Mouse (Mus musculus) liver, embryonic 13.5 days (tissue): ENCODE data around the gene Cfap52. TPM values are rescaled to one million over a fixed set of nuclear protein-coding genes. Genes with fewer than 3 reads are reported as not detected.

Source experiments
- ATAC-seq: fragments of 200-750 bp; cut with Nextera tagmentation; 2 replicates; pipeline ENCODE4 v1.8.0; 2017; ENCODE audit warnings: low read depth, mild to moderate bottlenecking, moderate number of reproducible peaks, moderate library complexity
- DNase-seq: peaks from one replicate; pipeline ENCODE4 v3.0.0; 2022
- H3K27ac ChIP-seq: fragments of 300-500 bp; sonication (generic); 2 replicates; pipeline ENCODE4 v1.5.1; 2015; ENCODE audit warnings: moderate library complexity, mild to moderate bottlenecking, inconsistent platforms
- H3K27me3 ChIP-seq: fragments of 300-500 bp; sonication (generic); 2 replicates; pipeline ENCODE4 v1.6.1; 2015; ENCODE audit warnings: mild to moderate bottlenecking, inconsistent platforms
- H3K36me3 ChIP-seq: fragments of 300-500 bp; sonication (generic); 2 replicates; pipeline ENCODE4 v1.6.1; 2015; ENCODE audit warnings: mild to moderate bottlenecking, inconsistent platforms
- H3K4me1 ChIP-seq: fragments of 300-500 bp; sonication (generic); replicated peaks from 2 replicates; pipeline ENCODE4 v1.6.1; 2015; ENCODE audit warnings: inconsistent platforms
- H3K4me2 ChIP-seq: fragments of 300-500 bp; sonication (generic); 2 replicates; pipeline ENCODE4 v1.6.1; 2015; ENCODE audit warnings: inconsistent platforms, mild to moderate bottlenecking, moderate library complexity
- H3K4me3 ChIP-seq: fragments of 300-500 bp; sonication (generic); replicated peaks from 2 replicates; pipeline ENCODE4 v1.5.1; 2015; ENCODE audit warnings: mild to moderate bottlenecking, inconsistent platforms
- H3K9ac ChIP-seq: fragments of 300-500 bp; sonication (generic); 2 replicates; pipeline ENCODE4 v1.6.1; 2015; ENCODE audit warnings: mild to moderate bottlenecking, inconsistent platforms
- H3K9me3 ChIP-seq: fragments of 300-500 bp; sonication (generic); replicated peaks from 2 replicates; pipeline ENCODE4 v1.6.1; 2016; ENCODE audit warnings: inconsistent platforms
- WGBS: fragments of 180-500 bp; shearing (Covaris S2); methylation state at CpG from one replicate; pipeline ENCODE4 v1.1.7; 2015; ENCODE audit not compliant: insufficient replicate concordance; 5-methylcytosine and 5-hydroxymethylcytosine counted together
- polyA plus RNA-seq: library from polyadenylated mRNA; unstranded; fragments of >200 nt; fragmentation: Nextera tagmentation; extraction: Ambion mirVana; gene quantifications from 2 replicates; pipeline ENCODE4 v1.2.1, GENCODE M21; 2015

Gene Cfap52
- polyA plus RNA-seq, result not detected in 2 replicates

DNA sequence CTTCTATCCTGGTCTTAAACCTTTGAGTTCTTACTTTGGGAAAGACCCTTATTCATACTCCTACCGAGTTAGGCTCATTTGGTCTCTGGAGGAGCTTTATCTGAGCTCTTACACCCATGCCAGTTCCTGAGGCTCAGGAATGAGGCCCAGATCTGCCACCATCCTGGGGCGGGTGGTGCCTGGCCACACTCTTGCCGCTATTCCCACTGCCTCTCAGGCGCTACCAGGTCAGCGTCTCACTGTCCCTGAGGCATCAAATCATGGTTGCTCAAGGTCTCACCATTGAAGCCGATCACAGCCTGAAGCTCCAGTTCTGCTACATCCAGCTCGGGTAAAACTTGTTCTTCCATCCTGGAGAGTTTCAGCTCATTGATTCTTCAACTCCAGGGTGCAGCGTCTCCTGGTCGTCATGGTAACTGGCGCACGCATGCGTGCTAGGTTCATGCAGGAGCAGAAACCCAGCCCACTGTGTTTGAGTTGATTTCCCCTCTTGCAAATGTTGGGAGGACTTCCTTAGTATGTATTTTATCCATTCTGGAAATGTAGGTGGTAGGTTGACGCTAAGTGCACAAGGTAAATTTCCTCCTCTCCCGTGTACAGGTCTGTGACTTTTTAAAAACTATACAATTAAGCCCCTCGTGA is at the start of gene Cfap52:
Gene Cfap52, minus strand, starts transcription at position 410 of the 642 bp plus-strand sequence.
- WGBS, result 6% methylated on average over 15 of the region's 15 CpGs
- Histone ChIP-seq H3K27ac (peak within 1 kb of the TSS; percentile 41; the same call in 1 of the 2 replicates), H3K9ac (peak within 1 kb of the TSS; percentile 85), H3K9me3 (no peaks in the 10 kb centered on the region), H3K27me3 (no peaks in the 10 kb centered on the region), H3K4me1 (peaks cover 22% of the 10 kb centered on the region), H3K4me3 (peak within 1 kb of the TSS; percentile 92), H3K4me2 (peak within 1 kb of the TSS; percentile 84), H3K36me3 (no peaks in the 10 kb centered on the region)
- ATAC-seq, result peak; percentile 61
- peak; percentile 73 for DNase-seq

DNA sequence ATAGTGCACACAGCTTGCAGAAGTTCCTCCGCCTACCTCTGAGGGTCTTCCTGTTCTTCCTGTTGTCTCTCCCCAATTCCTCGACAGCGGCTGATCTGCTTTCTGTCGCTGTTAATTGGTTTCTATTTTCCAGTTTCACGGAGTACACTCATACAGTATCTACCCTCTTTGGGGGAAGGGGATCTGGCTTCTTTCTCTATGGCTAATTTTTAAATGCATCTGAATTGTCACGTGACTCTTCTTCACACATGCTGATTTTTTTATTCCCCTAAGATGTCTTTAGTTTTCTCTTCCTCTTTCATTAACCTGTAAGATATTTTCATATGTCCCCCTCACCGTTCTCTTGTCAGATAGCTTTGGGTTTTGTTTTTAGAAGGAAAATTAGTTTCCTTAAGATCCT is 46.8 kb upstream of the Cfap52 start:
- Histone ChIP-seq H3K9ac (no peak overlapping the region), H3K27me3 (no peaks in the 10 kb centered on the region), H3K4me3 (no peak overlapping the region), H3K9me3 (no peaks in the 10 kb centered on the region), H3K27ac (no peak overlapping the region), H3K4me1 (no peaks in the 10 kb centered on the region), H3K4me2 (no peak overlapping the region), H3K36me3 (no peaks in the 10 kb centered on the region)
- ATAC-seq, result no peak
- WGBS, result 74% methylated on average over 7 of the region's 7 CpGs
- no peak for DNase-seq

DNA sequence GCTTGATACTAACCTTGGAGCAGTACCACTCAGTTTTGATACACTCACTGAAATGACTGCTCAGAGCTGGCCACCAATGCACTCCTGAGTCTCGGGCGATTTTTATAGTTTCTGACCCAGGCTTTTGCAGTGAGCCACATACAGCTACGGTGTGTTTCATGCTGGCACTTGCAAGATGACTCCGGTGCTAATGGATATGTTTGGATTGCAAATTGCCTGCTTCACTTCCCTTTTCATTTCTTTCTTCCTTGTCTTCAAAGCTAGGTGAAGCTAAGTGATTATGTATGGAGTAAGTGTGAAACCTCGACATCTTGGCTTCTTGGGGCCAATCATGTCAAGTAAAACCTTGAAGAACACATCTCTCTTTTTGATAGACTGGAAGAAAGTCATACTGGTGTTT is 43.9 kb upstream of the Cfap52 start:
- no peak for DNase-seq
- no peaks in the 10 kb centered on the region for H3K36me3 ChIP-seq
- no peak overlapping the region for H3K4me3 ChIP-seq
- H3K9ac ChIP-seq, result no peak overlapping the region
- ATAC-seq, result no peak
- WGBS, result 75% methylated on average over 5 of the region's 5 CpGs
- H3K4me2 ChIP-seq, result no peak overlapping the region
- no peaks in the 10 kb centered on the region for H3K9me3 ChIP-seq
- no peaks in the 10 kb centered on the region for H3K27me3 ChIP-seq
- H3K4me1 ChIP-seq, result peaks cover 7% of the 10 kb centered on the region
- no peak overlapping the region for H3K27ac ChIP-seq

DNA sequence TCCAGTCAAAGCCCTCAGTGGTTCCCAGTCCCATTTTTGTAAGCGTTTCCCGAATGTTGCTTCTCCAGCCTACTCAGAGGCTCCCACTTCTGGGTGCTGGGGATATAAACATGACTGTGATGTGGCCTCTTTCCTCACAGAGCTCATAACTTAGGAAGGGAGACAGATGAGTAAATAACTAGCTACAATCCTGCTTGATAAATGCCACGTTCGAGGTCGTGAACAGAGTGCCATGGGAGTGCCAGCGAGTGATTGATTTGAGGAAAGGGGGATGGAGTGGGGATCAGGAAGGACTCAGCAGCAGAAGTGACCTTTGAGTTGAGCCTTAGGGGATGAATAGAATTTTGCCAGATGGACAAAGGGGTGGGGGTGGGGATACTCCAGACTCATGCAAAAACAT is 42.2 kb upstream of the Cfap52 start:
- H3K27ac ChIP-seq, result no peak overlapping the region
- 69% methylated on average over 6 of the region's 6 CpGs for WGBS
- no peaks in the 10 kb centered on the region for H3K27me3 ChIP-seq
- no peak overlapping the region for H3K4me3 ChIP-seq
- peaks cover 7% of the 10 kb centered on the region for H3K4me1 ChIP-seq
- no peaks in the 10 kb centered on the region for H3K9me3 ChIP-seq
- H3K4me2 ChIP-seq, result no peak overlapping the region
- ATAC-seq, result no peak
- no peak for DNase-seq
- H3K9ac ChIP-seq, result no peak overlapping the region
- no peaks in the 10 kb centered on the region for H3K36me3 ChIP-seq

DNA sequence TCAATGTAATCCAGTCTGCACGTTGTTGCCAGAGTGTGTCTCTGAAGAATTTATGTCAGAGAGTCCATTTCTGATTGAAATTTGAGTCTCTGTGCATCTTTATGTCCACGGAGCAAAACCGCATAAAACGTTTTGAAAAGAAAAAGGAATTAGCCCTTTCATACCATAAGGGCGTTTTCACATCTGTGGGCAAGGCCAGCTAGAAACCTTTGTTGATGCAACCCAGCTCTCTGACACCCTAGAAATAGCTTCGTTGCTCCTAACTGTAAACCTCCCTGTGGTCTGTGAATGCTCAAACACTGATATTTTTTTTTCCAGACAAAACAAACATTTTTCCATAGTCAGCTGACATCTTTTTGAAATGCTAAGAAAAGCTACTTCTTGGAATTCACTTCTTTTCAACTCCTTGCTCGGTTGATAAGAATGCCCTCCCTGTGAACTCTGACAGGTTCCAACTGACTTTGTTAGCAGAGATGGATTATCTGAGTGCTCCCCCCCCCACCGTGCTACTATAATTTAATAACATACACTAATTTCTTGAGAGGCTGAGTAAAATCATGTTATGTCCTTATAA is 40.9 kb upstream of the Cfap52 start:
- WGBS, result 53% methylated on average over 8 of the region's 8 CpGs
- no peak for ATAC-seq

GRCm38 (mm10) chr11:68004191-68004590 is 38.7 kb upstream of the Cfap52 start:
- ATAC-seq (no peak), DNase-seq (peak; percentile 8)
- H3K27ac ChIP-seq, result no peak overlapping the region
- no peaks in the 10 kb centered on the region for H3K27me3 ChIP-seq
- 18% methylated on average over 6 of the region's 6 CpGs for WGBS
- no peak overlapping the region for H3K9ac ChIP-seq
- no peaks in the 10 kb centered on the region for H3K36me3 ChIP-seq
- H3K4me2 ChIP-seq, result no peak overlapping the region
- no peak overlapping the region for H3K4me3 ChIP-seq
- H3K4me1 ChIP-seq, result peaks cover 7% of the 10 kb centered on the region
- no peaks in the 10 kb centered on the region for H3K9me3 ChIP-seq

More for the DNA sequence above, 40.9 kb upstream of the Cfap52 start:
- Histone ChIP-seq H3K27ac (no peak overlapping the region), H3K9me3 (no peaks in the 10 kb centered on the region), H3K36me3 (no peaks in the 10 kb centered on the region), H3K4me1 (peaks cover 7% of the 10 kb centered on the region), H3K27me3 (no peaks in the 10 kb centered on the region), H3K9ac (no peak overlapping the region), H3K4me3 (no peak overlapping the region), H3K4me2 (no peak overlapping the region)
- DNase-seq, result no peak

DNA sequence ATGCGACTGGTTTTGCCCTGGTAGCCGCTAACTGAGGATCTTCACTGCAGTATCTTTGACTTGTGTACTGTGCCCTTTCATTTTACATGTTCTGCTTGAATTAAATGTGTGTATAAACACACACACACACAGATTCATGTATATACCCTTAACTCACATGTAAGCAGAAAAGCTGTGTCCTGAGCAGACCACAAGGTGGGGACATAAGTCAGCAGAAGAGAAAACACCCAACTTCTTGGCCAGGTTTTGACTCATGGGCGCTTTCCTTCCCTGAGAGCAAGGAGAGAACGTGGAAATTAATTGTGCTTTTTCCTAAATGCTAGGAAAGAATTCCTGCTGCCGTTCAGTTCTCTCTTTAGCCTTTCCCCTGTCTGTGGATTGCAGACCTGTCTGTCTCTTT is 34.2 kb upstream of the Cfap52 start:
- no peak overlapping the region for H3K9ac ChIP-seq
- H3K4me2 ChIP-seq, result no peak overlapping the region
- no peaks in the 10 kb centered on the region for H3K9me3 ChIP-seq
- WGBS, result 70% methylated on average over 5 of the region's 5 CpGs
- no peak overlapping the region for H3K27ac ChIP-seq
- H3K36me3 ChIP-seq, result no peaks in the 10 kb centered on the region
- H3K27me3 ChIP-seq, result no peaks in the 10 kb centered on the region
- no peak overlapping the region for H3K4me3 ChIP-seq
- ATAC-seq (no peak), DNase-seq (no peak)
- H3K4me1 ChIP-seq, result no peaks in the 10 kb centered on the region

DNA sequence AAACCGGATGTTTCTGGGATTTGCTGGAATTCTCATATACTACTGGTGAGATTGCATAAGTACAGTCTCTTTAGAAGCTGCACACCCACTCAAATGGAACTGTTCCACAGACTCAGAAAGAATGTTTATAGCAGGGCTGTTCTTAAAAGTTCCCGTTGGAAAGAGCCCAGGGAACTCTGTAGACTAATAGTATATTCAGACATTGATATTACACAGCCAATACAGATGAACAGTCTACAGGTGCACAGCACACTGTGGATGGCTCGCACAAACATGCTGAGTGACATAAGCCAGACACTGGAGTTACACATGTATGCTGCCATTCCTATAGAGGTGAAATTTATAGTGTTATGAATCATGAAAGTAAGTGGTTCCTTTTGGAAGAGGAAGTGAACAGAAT is 33.5 kb upstream of the Cfap52 start:
- H3K27ac ChIP-seq, result no peak overlapping the region
- ATAC-seq, result no peak
- WGBS, result 78% methylated on average over 3 of the region's 3 CpGs

GRCm38 (mm10) chr11:67995965-67996364 is 30.5 kb upstream of the Cfap52 start:
- no peaks in the 10 kb centered on the region for H3K9me3 ChIP-seq
- no peak overlapping the region for H3K9ac ChIP-seq
- no peaks in the 10 kb centered on the region for H3K27me3 ChIP-seq
- no peaks in the 10 kb centered on the region for H3K36me3 ChIP-seq
- ATAC-seq (no peak), DNase-seq (no peak)
- H3K27ac ChIP-seq, result no peak overlapping the region
- no peak overlapping the region for H3K4me2 ChIP-seq
- H3K4me3 ChIP-seq, result no peak overlapping the region
- WGBS, result 81% methylated on average over 4 of the region's 4 CpGs
- no peaks in the 10 kb centered on the region for H3K4me1 ChIP-seq

More for the DNA sequence above, 33.5 kb upstream of the Cfap52 start:
- Histone ChIP-seq H3K4me3 (no peak overlapping the region), H3K9me3 (no peaks in the 10 kb centered on the region), H3K4me2 (no peak overlapping the region), H3K9ac (no peak overlapping the region), H3K27me3 (no peaks in the 10 kb centered on the region), H3K4me1 (no peaks in the 10 kb centered on the region), H3K36me3 (no peaks in the 10 kb centered on the region)
- DNase-seq, result no peak

DNA sequence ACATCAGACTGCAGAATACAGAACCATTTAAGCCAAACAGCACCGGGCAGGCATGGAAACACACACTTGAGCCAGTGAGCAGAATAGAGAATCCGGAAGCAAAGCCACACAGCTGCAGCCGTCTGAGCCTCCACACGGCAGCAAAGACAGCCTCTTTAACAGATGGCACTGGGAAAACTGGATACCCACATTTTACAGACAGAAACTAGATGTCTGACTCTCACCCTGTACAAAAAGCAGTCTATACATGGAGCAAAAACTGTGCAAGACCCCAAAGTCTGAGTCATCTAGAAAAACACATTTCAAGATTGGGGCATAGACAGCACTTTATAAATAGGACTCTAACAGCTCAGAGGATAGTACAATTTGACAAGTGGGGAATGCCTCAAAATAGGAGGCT is 25.8 kb upstream of the Cfap52 start:
- H3K9ac ChIP-seq, result no peak overlapping the region
- no peak overlapping the region for H3K27ac ChIP-seq
- no peaks in the 10 kb centered on the region for H3K27me3 ChIP-seq
- no peaks in the 10 kb centered on the region for H3K9me3 ChIP-seq
- H3K4me3 ChIP-seq, result no peak overlapping the region
- ATAC-seq, result no peak
- DNase-seq, result no peak
- H3K36me3 ChIP-seq, result no peaks in the 10 kb centered on the region
- WGBS, result 73% methylated on average over 4 of the region's 4 CpGs
- no peak overlapping the region for H3K4me2 ChIP-seq
- no peaks in the 10 kb centered on the region for H3K4me1 ChIP-seq

DNA sequence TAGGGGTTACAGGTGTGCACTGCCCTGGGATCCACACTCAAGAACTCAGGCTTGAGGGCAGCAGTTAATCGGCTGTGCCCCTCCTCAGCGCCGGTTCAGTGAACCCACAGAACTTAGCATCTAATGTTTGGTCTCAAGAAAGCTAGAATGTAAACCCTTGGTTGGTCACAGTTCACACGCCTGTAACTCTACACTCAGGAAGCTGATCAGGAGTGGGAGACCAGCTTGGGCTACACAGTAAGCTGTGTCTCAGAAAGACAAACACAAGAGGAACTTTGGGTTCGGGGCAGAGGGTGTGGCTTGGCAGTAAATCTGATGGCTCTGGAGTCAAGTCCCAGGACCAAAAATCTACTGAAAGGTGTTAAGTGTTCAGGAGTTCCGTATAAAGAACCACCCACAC is 18.1 kb upstream of the Cfap52 start:
- ATAC-seq (no peak), DNase-seq (no peak)
- WGBS, result 76% methylated on average over 6 of the region's 6 CpGs
- H3K9ac ChIP-seq, result no peak overlapping the region
- H3K4me1 ChIP-seq, result no peaks in the 10 kb centered on the region
- no peaks in the 10 kb centered on the region for H3K36me3 ChIP-seq
- H3K27ac ChIP-seq, result no peak overlapping the region
- no peaks in the 10 kb centered on the region for H3K9me3 ChIP-seq
- no peak overlapping the region for H3K4me3 ChIP-seq
- no peaks in the 10 kb centered on the region for H3K27me3 ChIP-seq
- no peak overlapping the region for H3K4me2 ChIP-seq

DNA sequence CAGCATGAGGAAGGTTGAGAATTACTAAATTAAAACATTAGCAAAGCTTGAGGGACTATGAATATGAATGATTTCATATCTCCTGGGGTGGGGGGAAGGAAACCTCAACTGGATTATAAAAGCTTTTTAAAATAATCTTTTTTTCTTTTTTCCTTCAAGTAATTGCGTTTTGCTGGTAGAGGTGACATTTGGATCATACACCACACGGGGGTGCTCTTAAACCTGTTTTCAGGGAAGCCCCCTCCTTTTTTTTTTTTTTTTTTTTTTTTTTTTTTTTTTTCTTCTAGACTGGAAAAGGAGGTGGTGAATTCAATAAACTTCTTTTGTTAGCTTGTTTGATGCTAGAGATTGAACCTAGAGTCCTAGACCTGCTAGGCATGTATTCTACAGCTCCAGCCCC is 9.8 kb upstream of the Cfap52 start:
- Histone ChIP-seq H3K27ac (no peak overlapping the region), H3K27me3 (no peaks in the 10 kb centered on the region), H3K4me3 (no peak overlapping the region), H3K36me3 (peaks cover 11% of the 10 kb centered on the region; the same call in 1 of the 2 replicates), H3K9me3 (no peaks in the 10 kb centered on the region), H3K4me2 (no peak overlapping the region), H3K9ac (no peak overlapping the region), H3K4me1 (no peaks in the 10 kb centered on the region)
- no peak for DNase-seq
- no peak for ATAC-seq
- whole genome bisulfite sequencing, result 25% methylated on average over 2 of the region's 2 CpGs
